ENCODE assay signal across 15 mouse cellular contexts in the genomic region with DNA sequence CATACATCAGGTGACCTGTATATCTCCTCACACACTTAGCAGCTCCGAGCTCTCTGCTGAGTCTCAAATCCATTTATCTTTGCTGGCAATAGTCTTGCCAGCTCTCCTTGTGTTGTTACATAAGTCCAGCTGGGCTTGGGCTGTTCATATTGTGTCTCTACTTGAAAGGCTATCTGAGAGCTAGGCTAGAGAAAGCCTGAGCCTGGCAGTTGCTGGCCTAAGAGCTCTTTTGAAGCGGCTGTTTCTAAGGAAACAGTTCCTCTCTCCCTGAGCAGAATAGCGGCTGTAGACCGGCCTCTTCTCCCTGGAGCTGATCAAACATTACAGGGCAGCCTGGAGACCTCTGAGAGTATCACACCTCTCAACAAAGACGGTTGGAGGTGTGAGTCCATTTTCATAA. TPM values are rescaled to one million over a fixed set of nuclear protein-coding genes. Genes with fewer than 3 reads are reported as not detected.
DNase-seq lines count a peak whose midpoint lies in the region; ATAC-seq and TF ChIP-seq lines count a peak whose summit lies in the region.
"Had no signal": no experiment of that assay in that cellular context is flagged by ENCODE, and none has a peak within 500 bp of the region (broad histone marks: within the 10 kb centered on the region; RNA-seq: fewer than 3 reads in every experiment).

No protein-coding gene starts in this region.

- 26% methylated on average over 5 of the region's 5 CpGs for WGBS in neural tube, embryonic 13.5 days
- WGBS in midbrain, postnatal 0 days, result 14% methylated on average over 5 of the region's 5 CpGs
- 31% methylated on average over 5 of the region's 5 CpGs for WGBS in kidney, embryonic 16.5 days

- peaks cover 24% of the 10 kb centered on the region; the same call in 1 of the 2 replicates for H3K36me3 ChIP-seq in neural tube, embryonic 13.5 days
- peaks cover 1% of the 10 kb centered on the region; the same call in 1 of the 2 replicates for H3K36me3 ChIP-seq in midbrain, postnatal 0 days (ENCODE audit: insufficient read depth, low read length)
- H3K36me3 ChIP-seq in kidney, embryonic 16.5 days (ENCODE audit: insufficient read depth, low read length), result no peaks in the 10 kb centered on the region

- peak; percentile 21 for DNase-seq in embryo, embryonic 11 days
- DNase-seq in embryo, embryonic 10 days (ENCODE audit: low spot score), result no peak
- DNase-seq in neural tube, embryonic 10.5 days (ENCODE audit: extremely low spot score, low spot score), result no peak
- DNase-seq in layer of hippocampus, adult 8-10 months (ENCODE audit: low spot score in 2 of 2), result peak; percentile 3 to 4
- peak; percentile 53 for DNase-seq in midbrain, postnatal 0 days (ENCODE audit: low spot score)
- no peak for DNase-seq in gastrocnemius, adult 8-10 months (ENCODE audit: low spot score in 2 of 2)
- DNase-seq: adrenal gland, adult 2 months had no signal

- TF ChIP-seq CTCF in midbrain, postnatal 0 days (IDR thresholded peaks at IDR 0.05), result no peak

- H3K4me2 ChIP-seq in neural tube, embryonic 13.5 days, result no peak overlapping the region
- H3K4me2 ChIP-seq in midbrain, postnatal 0 days (ENCODE audit: low read depth, low read length, poor library complexity, severe bottlenecking), result no peak overlapping the region
- H3K4me2 ChIP-seq in kidney, embryonic 16.5 days (replicated peaks; ENCODE audit: low read depth, low read length), result no peak overlapping the region

- peak overlapping the region; percentile 29; the same call in 1 of the 2 replicates for H3K27ac ChIP-seq in neural tube, embryonic 13.5 days (replicated peaks)
- peak overlapping the region; percentile 4 for H3K27ac ChIP-seq in midbrain, postnatal 0 days (ENCODE audit: low read depth, low read length)
- no peak overlapping the region for H3K27ac ChIP-seq in kidney, embryonic 16.5 days (ENCODE audit: low read length)

- no peaks in the 10 kb centered on the region for H3K9me3 ChIP-seq in neural tube, embryonic 13.5 days
- H3K9me3 ChIP-seq in midbrain, postnatal 0 days (ENCODE audit: low read length), result no peaks in the 10 kb centered on the region
- H3K9me3 ChIP-seq in kidney, embryonic 16.5 days (ENCODE audit: low read length), result no peaks in the 10 kb centered on the region

- H3K4me3 ChIP-seq in neural tube, embryonic 13.5 days, result no peak overlapping the region
- no peak overlapping the region for H3K4me3 ChIP-seq in midbrain, postnatal 0 days (ENCODE audit: low read depth, low read length)
- no peak overlapping the region for H3K4me3 ChIP-seq in kidney, embryonic 16.5 days (ENCODE audit: low read length)

- H3K27me3 ChIP-seq in neural tube, embryonic 13.5 days, result no peaks in the 10 kb centered on the region
- H3K27me3 ChIP-seq in midbrain, postnatal 0 days (ENCODE audit: insufficient read depth, low read length), result no peaks in the 10 kb centered on the region
- no peaks in the 10 kb centered on the region for H3K27me3 ChIP-seq in kidney, embryonic 16.5 days (ENCODE audit: insufficient read depth, low read length)

- H3K4me1 ChIP-seq in neural tube, embryonic 13.5 days (replicated peaks), result no peaks in the 10 kb centered on the region
- no peaks in the 10 kb centered on the region for H3K4me1 ChIP-seq in midbrain, postnatal 0 days (ENCODE audit: insufficient read depth, low read length)
- no peaks in the 10 kb centered on the region for H3K4me1 ChIP-seq in kidney, embryonic 16.5 days (ENCODE audit: insufficient read depth, low read length)

- H3K9ac ChIP-seq in neural tube, embryonic 13.5 days, result no peak overlapping the region
- H3K9ac ChIP-seq in midbrain, postnatal 0 days (replicated peaks; ENCODE audit: low read length, poor library complexity, severe bottlenecking), result no peak overlapping the region
- no peak overlapping the region for H3K9ac ChIP-seq in kidney, embryonic 16.5 days (replicated peaks; ENCODE audit: low read length)

- ATAC-seq in neural tube, embryonic 13.5 days (ENCODE audit: low read depth), result 0 out of 2 replicates have a peak, but pooled peaks have one; percentile 19
- ATAC-seq in midbrain, postnatal 0 days (ENCODE audit: low FRiP score), result peak; percentile 65; the same call in 1 of the 2 replicates
- no peak for ATAC-seq in kidney, embryonic 16.5 days (ENCODE audit: low FRiP score, low TSS enrichment)
- ATAC-seq: inflammation-experienced regulatory T-cells, adult 6 months had no signal

RNA-seq across cellular contexts. Expression of gene Slc17a6, which starts 40.6 kb away (rescaled TPM):
- 78.3 and 85.1 TPM in 2 replicates for polyA plus RNA-seq in neural tube, embryonic 13.5 days (2015; fragmentation: Nextera tagmentation; extraction: Ambion mirVana)
- 10 to 100 TPM; 15.1 to 21.9 (median 21.1) TPM for total RNA-seq in layer of hippocampus, adult 8-10 months (2022)
- total RNA-seq in midbrain, postnatal 0 days (2014; rRNA removed), result 214 and 225 TPM in 2 replicates
- polyA plus RNA-seq in midbrain, postnatal 0 days (2015; fragmentation: Nextera tagmentation; extraction: Ambion mirVana), result 161 and 162 TPM in 2 replicates
- total RNA-seq in gastrocnemius, adult 8-10 months (2022), result not detected
- polyA plus RNA-seq in kidney, embryonic 16.5 days (2015; fragmentation: Nextera tagmentation; extraction: Ambion mirVana), result not detected in 2 replicates
- total RNA-seq: common myeloid progenitor, adult 5-6 weeks; heart, adult 8-10 months; megakaryocyte-erythroid progenitor cell, adult 5-6 weeks had no signal
- polyA plus RNA-seq: adrenal gland, adult 2 months; inflammation-experienced regulatory T-cells, adult 6 months; liver, embryonic 16.5 days; stomach, embryonic 14.5 days had no signal

Comparison
In these comparisons a context has a peak if more than half of its experiments do, and no peak if none do; other contexts are left out.
1. DNase-seq: peak in embryo, embryonic 11 days (single experiment), layer of hippocampus, adult 8-10 months (2 of 2) and midbrain, postnatal 0 days (single experiment); none in embryo, embryonic 10 days (single experiment), neural tube, embryonic 10.5 days (single experiment) and gastrocnemius, adult 8-10 months (0 of 2).
2. RNA of gene Slc17a6, which starts 40.6 kb away (total RNA-seq): 214 to 225 TPM in midbrain, postnatal 0 days and 15.1 to 21.9 TPM in layer of hippocampus, adult 8-10 months; not detected in gastrocnemius, adult 8-10 months; every median in the first group is over 10 times any median in the second.